Mouse (Mus musculus): ENCODE data around the gene Fam107b.

GRCm38 (mm10) chr2:3822483-3823455 lies 252.5 kb downstream of the Fam107b start:
- TF ChIP-seq POLR2A (IDR thresholded peaks at IDR 0.05; ENCODE audit: borderline replicate concordance, low read depth, low read length) (no peak), CTCF (IDR thresholded peaks at IDR 0.05; ENCODE audit: low read depth, low read length) (no peak)

Measured in bone marrow macrophage, adult 2 months (primary cell).